Mouse (Mus musculus) C3H10T1/2 (cell line): Measurements from ENCODE around the gene Frmd5. TPM values are rescaled to one million over a fixed set of nuclear protein-coding genes. Genes with fewer than 3 reads are reported as not detected.

Experiments used
- polyA plus RNA-seq, 2 experiments: library from polyadenylated mRNA; unstranded; fragments of >200 nt; fragmentation: generic; extraction: Trizol; gene quantifications; one replicate each; pipeline ENCODE4 v1.2.1; 2012; ENCODE audit warnings: missing spikeins in 2 of 2

Frmd5 gene
- polyA plus RNA-seq, result under 1 TPM; 0.12 to 0.31 TPM

GRCm38 (mm10) chr2:121806959-121807653 lies at the start of gene Frmd5:
Frmd5 (minus strand) TSS chr2:121807087.

DNA sequence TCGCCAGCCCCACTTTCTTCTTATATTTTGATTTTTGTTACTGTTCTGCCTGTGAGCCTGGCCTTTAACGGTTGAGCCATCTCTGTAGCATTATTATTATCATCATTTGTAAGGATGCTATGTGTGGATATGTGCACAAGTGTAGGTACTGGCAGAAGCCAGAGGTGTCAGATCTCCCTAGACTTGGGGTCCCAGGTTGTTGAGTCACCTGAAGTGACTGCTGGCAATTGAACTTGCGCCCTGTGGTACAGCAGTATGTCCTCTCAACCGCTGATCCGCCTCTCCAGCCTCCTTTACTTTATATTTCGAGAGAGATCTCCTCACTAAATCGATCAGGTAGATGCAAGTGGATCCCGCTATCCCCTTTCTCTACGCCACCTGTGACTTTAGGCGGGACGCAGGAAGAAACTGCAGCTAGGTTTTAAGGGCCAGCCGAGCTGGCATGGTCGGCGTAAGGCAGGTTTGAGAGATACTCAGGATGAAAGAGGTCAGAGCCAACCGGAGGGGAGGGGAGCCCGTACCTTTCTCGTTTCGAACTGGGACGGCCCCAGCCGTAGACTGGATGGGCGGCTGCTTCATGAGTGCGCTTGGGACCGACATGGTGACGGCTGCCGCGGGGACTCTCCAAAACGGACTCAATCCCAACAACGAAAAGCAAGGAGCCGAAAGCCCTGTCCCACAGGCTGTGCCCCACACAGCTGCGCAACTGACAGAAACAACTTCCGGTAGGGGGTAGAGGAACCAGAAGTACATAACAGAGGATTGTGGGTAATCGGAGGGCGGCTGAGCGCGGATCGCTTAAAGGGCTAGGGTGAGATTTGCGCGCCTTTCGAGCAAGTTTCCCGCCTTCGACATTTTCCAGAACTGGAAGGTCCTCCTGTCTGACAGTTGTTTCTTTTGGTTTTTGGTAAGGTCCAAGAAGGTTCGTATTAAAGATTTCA lies 300.7 kb downstream of the Frmd5 start, which contains the start of the genes Mfap1a and Wdr76:
Gene Mfap1a (minus strand): TSS at position 724 of the 941 bp plus-strand sequence.
Gene Wdr76 (plus strand): TSS at position 782 of the 941 bp plus-strand sequence.

Other genes starting within 250 kb of the Frmd5 start
- gene Casc4, start 59.9 kb upstream of the Frmd5 start, polyA plus RNA-seq, result 1 to 10 TPM in 1 of 2 experiments, under 1 TPM in 1; 0.59 to 2.9 TPM
- 1 to 10 TPM in 1 of 2 experiments, under 1 TPM in 1; 0.15 to 2.5 TPM for gene Ctdspl2, start 148.9 kb upstream of the Frmd5 start, polyA plus RNA-seq
- gene Mageb3, start 149.0 kb upstream of the Frmd5 start, polyA plus RNA-seq, result under 1 TPM; 0.02 TPM
- 1 to 10 TPM in 1 of 2 experiments, under 1 TPM in 1; 0.87 to 2.5 TPM for gene Eif3j1, start 221.5 kb upstream of the Frmd5 start, polyA plus RNA-seq